Mouse (Mus musculus) thymus, adult 2 months (tissue): Measurements from ENCODE around the gene Sult6b2.

Source experiments
- CTCF ChIP-seq: fragments of 200-500 bp; IDR thresholded peaks from 2 replicates; pipeline ENCODE4 v1.5.1; 2012; ENCODE audit warnings: mild to moderate bottlenecking, control low read depth, low read length, moderate library complexity, borderline replicate concordance; ENCODE audit not compliant: control insufficient read depth, poor library complexity, insufficient read depth; ENCODE audit errors: extremely low read depth
- POLR2A ChIP-seq: fragments of 200-500 bp; IDR thresholded peaks from 2 replicates; pipeline ENCODE4 v1.6.1; 2012; ENCODE audit warnings: mild to moderate bottlenecking, low read length, control low read depth, moderate library complexity; ENCODE audit not compliant: control insufficient read depth, poor library complexity, insufficient read depth; ENCODE audit errors: extremely low read depth

DNA sequence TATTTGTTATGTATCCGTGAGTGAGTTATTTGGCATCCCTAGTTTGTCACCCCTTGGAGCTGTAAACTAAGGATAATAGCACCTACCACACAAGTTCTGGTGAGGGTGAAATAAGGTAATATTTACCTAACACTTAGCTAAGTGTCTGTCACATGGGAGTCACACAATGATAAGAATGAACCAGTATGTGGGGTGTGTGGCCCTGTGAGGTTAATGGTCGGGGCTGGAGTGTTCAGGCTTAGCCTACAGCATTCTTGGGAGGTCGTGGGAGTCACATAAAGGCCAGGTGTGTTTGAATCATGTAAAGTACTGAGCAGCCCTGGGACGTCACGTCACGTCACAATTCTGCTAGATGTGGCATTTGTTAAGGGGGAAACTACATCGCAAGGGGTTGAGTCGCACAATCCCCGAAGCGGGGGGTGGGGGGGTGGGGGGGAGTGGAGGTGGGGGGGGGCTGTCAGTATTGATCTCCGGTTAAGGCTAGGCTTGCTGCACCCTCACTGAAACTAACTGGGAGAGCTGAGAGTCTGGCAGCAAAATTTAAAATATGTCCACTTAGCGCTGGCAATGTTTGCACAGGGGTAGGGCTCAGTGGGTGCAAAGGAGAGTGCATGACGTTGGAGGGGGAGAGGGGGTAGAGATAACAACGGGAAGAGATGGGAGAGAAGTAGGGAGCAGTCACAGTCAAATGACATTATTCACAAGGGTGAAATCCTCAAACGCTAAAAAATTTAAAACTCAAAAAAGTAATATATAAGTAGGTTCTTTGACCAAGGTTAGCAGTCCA, 8.5 kb downstream of the Sult6b2 start:
- TF ChIP-seq CTCF (no peak), POLR2A (no peak)
